Mouse (Mus musculus): ENCODE results near the gene Aco2.

DNA sequence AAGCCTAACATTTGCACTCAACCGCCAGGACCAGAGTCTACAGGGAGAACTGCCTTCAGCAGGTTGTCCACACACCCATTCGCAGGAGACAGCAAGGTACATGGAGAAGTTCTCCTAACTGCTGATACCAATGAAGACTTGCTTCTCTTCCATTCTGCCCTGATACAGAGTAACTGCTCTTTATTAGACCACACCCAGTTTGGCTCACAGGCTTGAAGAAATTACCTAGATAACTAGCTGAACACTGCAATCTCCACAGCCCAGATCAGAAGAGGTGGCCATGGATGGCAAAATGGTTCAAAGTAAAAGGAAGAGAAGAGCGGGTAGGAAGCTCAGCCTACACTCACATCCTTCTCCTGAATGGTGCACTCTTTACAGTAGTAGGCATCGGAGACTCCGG lies 2.1 kb upstream of the Aco2 start:
- TF ChIP-seq CTCF (IDR thresholded peaks at IDR 0.05; ENCODE audit: borderline replicate concordance, insufficient read depth, low read depth, low read length) (no peak), POLR2A (IDR thresholded peaks at IDR 0.05; ENCODE audit: borderline replicate concordance, insufficient read depth, low read length) (no peak)
